Mouse (Mus musculus) adrenal gland, postnatal 10 days (tissue): Measurements from ENCODE around the gene Ccdc182. TPM values are rescaled to one million over a fixed set of nuclear protein-coding genes. Genes with fewer than 3 reads are reported as not detected.
A peak's percentile ranks its signal among the peaks of the same experiment; 100 is the strongest.

Experiments used
- DNase-seq: peaks from one replicate; pipeline ENCODE4 v3.0.0; 2021; ENCODE audit warnings: mixed read lengths
- total RNA-seq, 2 experiments: library from RNA; stranded (reverse); gene quantifications; 2 replicates each; pipeline ENCODE4 v1.2.3; 2021

The Ccdc182 gene
- total RNA-seq, 2 experiments from 2014 or later: not detected

GRCm38 (mm10) chr11:88328813-88329595 lies 35.1 kb downstream of the Ccdc182 start:
- no peak for DNase-seq

- peak; percentile 87 for DNase-seq
Observed at GRCm38 (mm10) chr11:88330799-88331198, 36.9 kb downstream of the Ccdc182 start.

- DNase-seq: no peak
Observed at GRCm38 (mm10) chr11:88331722-88332121, 37.9 kb downstream of the Ccdc182 start.

- DNase-seq: no peak
Observed at GRCm38 (mm10) chr11:88332309-88332934, 38.6 kb downstream of the Ccdc182 start.

- no peak for DNase-seq
Observed at GRCm38 (mm10) chr11:88334893-88335292, 41.0 kb downstream of the Ccdc182 start.

- no peak for DNase-seq
Observed at GRCm38 (mm10) chr11:88337926-88338325, 44.1 kb downstream of the Ccdc182 start.

Other genes starting within 250 kb of the Ccdc182 start
- gene Srsf1, start 246.7 kb upstream of the Ccdc182 start, total RNA-seq: 100 to 1,000 TPM; 198 to 256 TPM
- gene Vezf1, start 225.8 kb upstream of the Ccdc182 start, total RNA-seq: 10 to 100 TPM; 37.8 to 41.3 TPM
- gene Cuedc1, start 196.0 kb upstream of the Ccdc182 start, total RNA-seq: 10 to 100 TPM; 32.4 to 43.1 TPM
- gene Mrps23, start 89.7 kb upstream of the Ccdc182 start, total RNA-seq: 100 to 1,000 TPM; 175 to 192 TPM